Mouse (Mus musculus) MEL (cell line): ENCODE data around the gene Rasl11b.

Experiments used
- CHD2 ChIP-seq: IDR thresholded peaks from 2 replicates; pipeline ENCODE4 v1.6.1; 2011; ENCODE audit warnings: low read length, improper control_type of control experiment
- CTCF ChIP-seq, 3 experiments: IDR thresholded peaks in 2 of 3; conservative IDR thresholded peaks in 1 of 3; 2 replicates each; pipeline ENCODE4 v1.5.1; 2011 to 2012; ENCODE audit warnings: low read length in 3 of 3, low read depth in 2 of 3, mild to moderate bottlenecking in 2 of 3, improper control_type of control experiment in 1 of 3, inconsistent platforms in 1 of 3, mixed read lengths in 1 of 3, moderate library complexity in 1 of 3; ENCODE audit not compliant: control insufficient read depth in 1 of 3, insufficient read depth in 1 of 3, poor library complexity in 1 of 3, severe bottlenecking in 1 of 3
- EP300 ChIP-seq, 2 experiments: IDR thresholded peaks; 2 replicates each; pipeline ENCODE4 v1.6.1; 2011; ENCODE audit warnings: improper control_type of control experiment in 2 of 2, low read length in 2 of 2, low read depth in 1 of 2, mild to moderate bottlenecking in 1 of 2
- TAL1 ChIP-seq: IDR thresholded peaks from 2 replicates; pipeline ENCODE4 v1.6.1; 2012; ENCODE audit warnings: mild to moderate bottlenecking, inconsistent platforms, low read length, moderate library complexity, mixed read lengths

GRCm38 (mm10) chr5:74160349-74160748, 34.7 kb upstream of the Rasl11b start:
- no peak for TF ChIP-seq TAL1
- no peak for TF ChIP-seq CHD2
- TF ChIP-seq CTCF (IDR thresholded peaks at IDR 0.05 in 2 of 3, conservative IDR thresholded peaks at IDR 0.05 in 1 of 3; ENCODE audit: control insufficient read depth in 1 of 3, insufficient read depth in 1 of 3, low read depth in 2 of 3, low read length in 3 of 3, poor library complexity in 1 of 3, severe bottlenecking in 1 of 3) = no peak
- no peak for TF ChIP-seq EP300 (IDR thresholded peaks at IDR 0.05; ENCODE audit: low read depth in 1 of 2, low read length in 2 of 2)
